13 mouse cellular contexts compared by ENCODE assay signal in the genomic region with DNA sequence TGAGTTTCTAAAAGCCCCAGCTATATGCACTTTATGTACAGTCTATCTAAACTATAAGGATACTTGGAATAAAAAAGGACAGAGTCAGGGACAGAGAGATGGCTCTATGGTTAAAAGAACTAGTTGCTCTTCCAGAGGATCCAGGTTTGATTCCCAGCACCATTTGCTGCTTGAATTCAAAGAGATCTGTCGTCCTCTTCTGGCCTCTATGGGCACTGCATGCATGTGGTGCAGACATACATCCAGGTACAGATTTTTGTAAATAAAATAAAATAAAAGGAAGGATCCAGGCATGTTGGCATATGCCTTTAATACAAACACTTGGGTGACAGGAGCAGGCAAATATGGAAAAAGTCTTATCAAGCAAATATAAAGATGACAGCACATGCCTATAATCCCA. TPM values are rescaled to one million over a fixed set of nuclear protein-coding genes. Genes with fewer than 3 reads are reported as not detected.
"Had no signal": no experiment of that assay in that cellular context is flagged by ENCODE, and none has a peak within 500 bp of the region (broad histone marks: within the 10 kb centered on the region; RNA-seq: fewer than 3 reads in every experiment).

No protein-coding gene starts in this region.

- H3K4me2 ChIP-seq: limb, embryonic 12.5 days; lung, embryonic 15.5 days; midbrain, embryonic 13.5 days; neural tube, embryonic 12.5 days; stomach, embryonic 15.5 days had no signal

- H3K9me3 ChIP-seq: limb, embryonic 12.5 days; lung, embryonic 15.5 days; midbrain, embryonic 13.5 days; neural tube, embryonic 12.5 days; stomach, embryonic 15.5 days had no signal

- ATAC-seq: midbrain, embryonic 13.5 days had no signal

- H3K27ac ChIP-seq: limb, embryonic 12.5 days; liver, embryonic 14.5 days; lung, embryonic 15.5 days; midbrain, embryonic 13.5 days; neural tube, embryonic 12.5 days; stomach, embryonic 15.5 days had no signal

- H3K4me1 ChIP-seq: limb, embryonic 12.5 days; lung, embryonic 15.5 days; midbrain, embryonic 13.5 days; neural tube, embryonic 12.5 days; stomach, embryonic 15.5 days had no signal

- H3K27me3 ChIP-seq: limb, embryonic 12.5 days; lung, embryonic 15.5 days; midbrain, embryonic 13.5 days; neural tube, embryonic 12.5 days; stomach, embryonic 15.5 days had no signal

- H3K36me3 ChIP-seq: limb, embryonic 12.5 days; lung, embryonic 15.5 days; midbrain, embryonic 13.5 days; neural tube, embryonic 12.5 days; stomach, embryonic 15.5 days had no signal

- H3K4me3 ChIP-seq: limb, embryonic 12.5 days; lung, embryonic 15.5 days; midbrain, embryonic 13.5 days; neural tube, embryonic 12.5 days; stomach, embryonic 15.5 days had no signal

- H3K9ac ChIP-seq: limb, embryonic 12.5 days; liver, embryonic 14.5 days; lung, embryonic 15.5 days; midbrain, embryonic 13.5 days; neural tube, embryonic 12.5 days; stomach, embryonic 15.5 days had no signal

- DNase-seq: kidney, adult 11 months; kidney, adult 9 months; kidney, postnatal 25 days; right cerebral cortex, postnatal 14 days; thymus, postnatal 36 days had no signal

RNA-seq across cellular contexts. Expression of a gene that starts 26.4 kb away (rescaled TPM):
- total RNA-seq: megakaryocyte progenitor cell, adult 5-6 weeks; neutrophil, adult 5-6 weeks had no signal
